7 mouse cellular contexts compared by ENCODE assay signal in genomic region chr7:24850162-24850561, GRCm38 (mm10). TPM values are rescaled to one million over a fixed set of nuclear protein-coding genes. Genes with fewer than 3 reads are reported as not detected.
A peak's percentile ranks its signal among the peaks of the same experiment; 100 is the strongest.
DNase-seq lines count a peak whose midpoint lies in the region; ATAC-seq and TF ChIP-seq lines count a peak whose summit lies in the region.

No protein-coding gene starts in this region.

- H3K27ac ChIP-seq in bone marrow macrophage, adult 2 months (ENCODE audit: insufficient read depth, low read depth, low read length) = peak overlapping the region; percentile 90

- no peak for TF ChIP-seq CTCF in bone marrow macrophage, adult 2 months (IDR thresholded peaks at IDR 0.05; ENCODE audit: low read depth, low read length)

- peaks cover 75% of the 10 kb centered on the region for H3K4me1 ChIP-seq in megakaryocyte, embryonic 14.5 days
- H3K4me1 ChIP-seq in bone marrow macrophage, adult 2 months (ENCODE audit: control insufficient read depth, insufficient read depth, low read length) = peaks cover 42% of the 10 kb centered on the region

- no peaks in the 10 kb centered on the region for H3K9me3 ChIP-seq in megakaryocyte, embryonic 14.5 days

- TF ChIP-seq POLR2A in bone marrow macrophage, adult 2 months (IDR thresholded peaks at IDR 0.05; ENCODE audit: borderline replicate concordance, low read depth, low read length) = no peak

- peak; percentile 7 to 8 for DNase-seq in layer of hippocampus, postnatal 36 days
- DNase-seq in right cerebral cortex, postnatal 25 days = peak; percentile 49
- DNase-seq in thymus, postnatal 25 days = no peak
- DNase-seq in thymus, adult 18-20 months = no peak

- ATAC-seq in megakaryocyte, adult 5-6 weeks (ENCODE audit: poor library complexity, severe bottlenecking) = no peak

- H3K4me3 ChIP-seq in megakaryocyte, embryonic 14.5 days (replicated peaks) = peak overlapping the region; percentile 66
- peak overlapping the region; percentile 54 for H3K4me3 ChIP-seq in bone marrow macrophage, adult 2 months (ENCODE audit: insufficient read depth, low read length)

- no peaks in the 10 kb centered on the region for H3K27me3 ChIP-seq in megakaryocyte, embryonic 14.5 days (replicated peaks)

- no peaks in the 10 kb centered on the region for H3K36me3 ChIP-seq in megakaryocyte, embryonic 14.5 days (replicated peaks; ENCODE audit: low read length)

RNA-seq across cellular contexts. Expression of gene Gm9844, which starts 11.9 kb away (rescaled TPM):
- 23.1 and 70.1 TPM in 2 replicates for polyA plus RNA-seq in megakaryocyte, embryonic 14.5 days (2012; ENCODE audit: insufficient read depth, low replicate concordance)
- total RNA-seq in megakaryocyte, adult 5-6 weeks (2015) = 9.6 and 10.0 TPM in 2 replicates
- 40.8 and 73.5 TPM in 2 replicates for total RNA-seq in megakaryocyte, adult 5-6 weeks (2017)
- polyA plus RNA-seq in bone marrow macrophage, adult 2 months (2012; ENCODE audit: insufficient read depth, insufficient read length, missing spikeins) = 2.4 TPM in 1 of 2 replicates, not detected in the other
- not detected for total RNA-seq in layer of hippocampus, postnatal 36 days (2021)

RNA-seq across cellular contexts. Expression of gene Lypd4, which starts 19.6 kb away (rescaled TPM):
- not detected in 2 replicates for polyA plus RNA-seq in megakaryocyte, embryonic 14.5 days (2012; ENCODE audit: insufficient read depth, low replicate concordance)
- not detected in 2 replicates for total RNA-seq in megakaryocyte, adult 5-6 weeks (2015)
- total RNA-seq in megakaryocyte, adult 5-6 weeks (2017) = not detected in 2 replicates
- not detected in 2 replicates for polyA plus RNA-seq in bone marrow macrophage, adult 2 months (2012; ENCODE audit: insufficient read depth, insufficient read length, missing spikeins)
- not detected for total RNA-seq in layer of hippocampus, postnatal 36 days (2021)

RNA-seq across cellular contexts. Expression of gene Dmrtc2, which starts 19.7 kb away (rescaled TPM):
- not detected in 2 replicates for polyA plus RNA-seq in megakaryocyte, embryonic 14.5 days (2012; ENCODE audit: insufficient read depth, low replicate concordance)
- total RNA-seq in megakaryocyte, adult 5-6 weeks (2015) = not detected in 2 replicates
- not detected in 2 replicates for total RNA-seq in megakaryocyte, adult 5-6 weeks (2017)
- not detected in 2 replicates for polyA plus RNA-seq in bone marrow macrophage, adult 2 months (2012; ENCODE audit: insufficient read depth, insufficient read length, missing spikeins)
- not detected for total RNA-seq in layer of hippocampus, postnatal 36 days (2021)

RNA-seq across cellular contexts. Expression of gene Rps19, which starts 34.0 kb away (rescaled TPM):
- 171 and 2,463 TPM in 2 replicates for polyA plus RNA-seq in megakaryocyte, embryonic 14.5 days (2012; ENCODE audit: insufficient read depth, low replicate concordance)
- 1,493 and 1,909 TPM in 2 replicates for total RNA-seq in megakaryocyte, adult 5-6 weeks (2015)
- 575 and 756 TPM in 2 replicates for total RNA-seq in megakaryocyte, adult 5-6 weeks (2017)
- 1,580 and 1,635 TPM in 2 replicates for polyA plus RNA-seq in bone marrow macrophage, adult 2 months (2012; ENCODE audit: insufficient read depth, insufficient read length, missing spikeins)
- 100 to 1,000 TPM; 490 to 494 TPM for total RNA-seq in layer of hippocampus, postnatal 36 days (2021)

RNA-seq across cellular contexts. Expression of gene Cd79a, which starts 47.0 kb away (rescaled TPM):
- 0.50 TPM in 1 of 2 replicates, not detected in the other for polyA plus RNA-seq in megakaryocyte, embryonic 14.5 days (2012; ENCODE audit: insufficient read depth, low replicate concordance)
- 0.64 and 1.0 TPM in 2 replicates for total RNA-seq in megakaryocyte, adult 5-6 weeks (2015)
- total RNA-seq in megakaryocyte, adult 5-6 weeks (2017) = 0.18 and 0.24 TPM in 2 replicates
- polyA plus RNA-seq in bone marrow macrophage, adult 2 months (2012; ENCODE audit: insufficient read depth, insufficient read length, missing spikeins) = not detected in 2 replicates
- under 1 TPM in 1 of 2 experiments, not detected in 1; 0.43 TPM for total RNA-seq in layer of hippocampus, postnatal 36 days (2021)

Comparison
In these comparisons a context has a peak if more than half of its experiments do, and no peak if none do; other contexts are left out.
1. DNase-seq: peak in layer of hippocampus, postnatal 36 days (2 of 2) and right cerebral cortex, postnatal 25 days (single experiment); none in thymus, postnatal 25 days (single experiment) and thymus, adult 18-20 months (0 of 2).
2. RNA of gene Gm9844, which starts 11.9 kb away (total RNA-seq): 9.6 to 73.5 TPM in megakaryocyte, adult 5-6 weeks; not detected in layer of hippocampus, postnatal 36 days; every median in the first group is over 4 times any median in the second.